Comparison of ENCODE assay signal across 11 mouse cellular contexts in genomic region chr1:103799343-103799742, GRCm38 (mm10).
DNase-seq lines count a peak whose midpoint lies in the region; ATAC-seq and TF ChIP-seq lines count a peak whose summit lies in the region.
"Had no signal": no experiment of that assay in that cellular context is flagged by ENCODE, and none has a peak within 500 bp of the region (broad histone marks: within the 10 kb centered on the region; RNA-seq: fewer than 3 reads in every experiment).

No protein-coding gene starts in this region.

- peak; percentile 66 for TF ChIP-seq CTCF in left cerebral cortex, adult 2 months (IDR thresholded peaks at IDR 0.05)

- no peak overlapping the region for H3K9ac ChIP-seq in forebrain, embryonic 14.5 days (ENCODE audit: low read length)
- no peak overlapping the region for H3K9ac ChIP-seq in forebrain, embryonic 12.5 days
- no peak overlapping the region for H3K9ac ChIP-seq in intestine, embryonic 16.5 days (ENCODE audit: low read depth, low read length)
- H3K9ac ChIP-seq: stomach, embryonic 15.5 days had no signal

- H3K36me3 ChIP-seq in forebrain, embryonic 14.5 days (ENCODE audit: control insufficient read depth, insufficient read depth, low read length): no peaks in the 10 kb centered on the region
- no peaks in the 10 kb centered on the region for H3K36me3 ChIP-seq in forebrain, embryonic 12.5 days (replicated peaks)
- no peaks in the 10 kb centered on the region for H3K36me3 ChIP-seq in intestine, embryonic 16.5 days (ENCODE audit: control insufficient read depth, insufficient read depth, low read length)
- H3K36me3 ChIP-seq: stomach, embryonic 15.5 days had no signal

- H3K4me1 ChIP-seq in forebrain, embryonic 14.5 days (ENCODE audit: control insufficient read depth, insufficient read depth, low read length): no peaks in the 10 kb centered on the region
- no peaks in the 10 kb centered on the region for H3K4me1 ChIP-seq in forebrain, embryonic 12.5 days
- no peaks in the 10 kb centered on the region for H3K4me1 ChIP-seq in intestine, embryonic 16.5 days (ENCODE audit: control insufficient read depth, insufficient read depth, low read length)
- H3K4me1 ChIP-seq: stomach, embryonic 15.5 days had no signal

- no peaks in the 10 kb centered on the region for H3K27me3 ChIP-seq in forebrain, embryonic 14.5 days (replicated peaks; ENCODE audit: control insufficient read depth, insufficient read depth, low read length)
- no peaks in the 10 kb centered on the region for H3K27me3 ChIP-seq in forebrain, embryonic 12.5 days
- H3K27me3 ChIP-seq in intestine, embryonic 16.5 days (replicated peaks; ENCODE audit: control insufficient read depth, insufficient read depth, low read length): no peaks in the 10 kb centered on the region
- H3K27me3 ChIP-seq: stomach, embryonic 15.5 days had no signal

- H3K27ac ChIP-seq in forebrain, embryonic 14.5 days (ENCODE audit: low read depth, low read length): no peak overlapping the region
- H3K27ac ChIP-seq in forebrain, embryonic 12.5 days: no peak overlapping the region
- H3K27ac ChIP-seq in left cerebral cortex, adult 2 months: no peak overlapping the region
- no peak overlapping the region for H3K27ac ChIP-seq in intestine, embryonic 16.5 days (ENCODE audit: low read length)
- H3K27ac ChIP-seq: stomach, embryonic 15.5 days had no signal

- DNase-seq in forebrain, embryonic 14.5 days (ENCODE audit: low spot score): peak; percentile 73
- peak; percentile 13 to 17 for DNase-seq in left cerebral cortex, adult 2 months (ENCODE audit: extremely low spot score in 1 of 2, low spot score in 2 of 2)
- no peak for DNase-seq in left cerebral cortex, postnatal 4 days
- DNase-seq in NIH3T3 (ENCODE audit: low read depth): peak; percentile 51
- peak; percentile 49 for DNase-seq in mesoderm, embryonic 11.5 days (ENCODE audit: low read depth, low spot score)
- no peak for DNase-seq in heart, postnatal 25 days (ENCODE audit: low spot score)

- intact Hi-C loops in left cerebral cortex, adult 2 months (cut with DNase I): loop anchor here (2.0 to 10.0 kb wide), 3 partner anchors 958 to 1831 kb away; no protein-coding TSS in a partner anchor
- intact Hi-C loops in left cerebral cortex, postnatal 4 days (cut with DNase I): loop anchor here (2.0 to 10.0 kb wide), 2 partner anchors 1145 to 1831 kb away; no protein-coding TSS in a partner anchor
- intact Hi-C loops in heart, postnatal 25 days (cut with DNase I): loop anchor here (5.0 kb wide), 1 partner anchor 1183 kb away; no protein-coding TSS in a partner anchor

- ATAC-seq in forebrain, embryonic 14.5 days: peak; percentile 60
- ATAC-seq in forebrain, embryonic 12.5 days (ENCODE audit: low FRiP score): no peak
- no peak for ATAC-seq in intestine, embryonic 16.5 days
- ATAC-seq: CD4-positive, CD25-positive, alpha-beta regulatory T cell, adult 4 months had no signal

- no peak overlapping the region for H3K4me3 ChIP-seq in forebrain, embryonic 14.5 days (ENCODE audit: low read depth, low read length)
- H3K4me3 ChIP-seq in forebrain, embryonic 12.5 days (replicated peaks): no peak overlapping the region
- H3K4me3 ChIP-seq in left cerebral cortex, adult 2 months: no peak overlapping the region
- no peak overlapping the region for H3K4me3 ChIP-seq in intestine, embryonic 16.5 days (ENCODE audit: low read length)
- H3K4me3 ChIP-seq: stomach, embryonic 15.5 days had no signal

- H3K9me3 ChIP-seq in forebrain, embryonic 14.5 days (replicated peaks; ENCODE audit: control insufficient read depth, low read length): no peaks in the 10 kb centered on the region
- no peaks in the 10 kb centered on the region for H3K9me3 ChIP-seq in forebrain, embryonic 12.5 days
- no peaks in the 10 kb centered on the region for H3K9me3 ChIP-seq in intestine, embryonic 16.5 days (ENCODE audit: control insufficient read depth, low read length)
- H3K9me3 ChIP-seq: stomach, embryonic 15.5 days had no signal

- H3K4me2 ChIP-seq in forebrain, embryonic 14.5 days (ENCODE audit: low read length): no peak overlapping the region
- no peak overlapping the region for H3K4me2 ChIP-seq in forebrain, embryonic 12.5 days
- H3K4me2 ChIP-seq in intestine, embryonic 16.5 days (ENCODE audit: low read depth, low read length): no peak overlapping the region
- H3K4me2 ChIP-seq: heart, embryonic 11.5 days; stomach, embryonic 15.5 days had no signal

Comparison
In these comparisons a context has a peak if more than half of its experiments do, and no peak if none do; other contexts are left out.
1. DNase-seq: peak in forebrain, embryonic 14.5 days (single experiment), left cerebral cortex, adult 2 months (2 of 2), NIH3T3 (single experiment) and mesoderm, embryonic 11.5 days (single experiment); none in left cerebral cortex, postnatal 4 days (single experiment) and heart, postnatal 25 days (single experiment).